Mouse (Mus musculus): Measurements from ENCODE around the gene Hspb8.
"Not testable (repeated sequence)": the region's sequence is repeated elsewhere in the genome, so short reads cannot be mapped to it uniquely, and the experiment has no call there.

Hspb8 gene

GRCm38 (mm10) chr5:116389856-116390542 is 32.7 kb downstream of the Hspb8 start:
- DNase-seq (ENCODE audit: low spot score): no peak

- DNase-seq (ENCODE audit: low spot score): no peak
Observed at GRCm38 (mm10) chr5:116389321-116389720, 33.3 kb downstream of the Hspb8 start.

- no peak for DNase-seq (ENCODE audit: low spot score)
Observed at GRCm38 (mm10) chr5:116387302-116387935, 35.2 kb downstream of the Hspb8 start.

- DNase-seq (ENCODE audit: low spot score): no peak
Observed at GRCm38 (mm10) chr5:116386020-116386419, 36.6 kb downstream of the Hspb8 start.

- not testable (repeated sequence) for DNase-seq (ENCODE audit: low spot score)
Observed at GRCm38 (mm10) chr5:116382646-116383045, 40.0 kb downstream of the Hspb8 start.

GRCm38 (mm10) chr5:116381726-116382125 is 40.9 kb downstream of the Hspb8 start:
- no peak for DNase-seq (ENCODE audit: low spot score)

GRCm38 (mm10) chr5:116381217-116381616 is 41.4 kb downstream of the Hspb8 start:
- DNase-seq (ENCODE audit: low spot score): no peak

- no peak for DNase-seq (ENCODE audit: low spot score)
Observed at GRCm38 (mm10) chr5:116380384-116380783, 42.3 kb downstream of the Hspb8 start.

- no peak for DNase-seq (ENCODE audit: low spot score)
Observed at GRCm38 (mm10) chr5:116378872-116379271, 43.8 kb downstream of the Hspb8 start.

- DNase-seq (ENCODE audit: low spot score): no peak
Observed at GRCm38 (mm10) chr5:116367923-116368322, 54.7 kb downstream of the Hspb8 start.

- DNase-seq (ENCODE audit: low spot score): no peak
Observed at GRCm38 (mm10) chr5:116366889-116367682, 55.6 kb downstream of the Hspb8 start.

GRCm38 (mm10) chr5:116361342-116361741 is 61.3 kb downstream of the Hspb8 start:
- DNase-seq (ENCODE audit: low spot score): no peak

- DNase-seq (ENCODE audit: low spot score): no peak
Observed at GRCm38 (mm10) chr5:116360751-116361150, 61.9 kb downstream of the Hspb8 start.
